Mouse (Mus musculus) thymus, adult 18-20 months (tissue): Measurements from ENCODE around the gene Pomt1.
"Not testable (repeated sequence)": the region's sequence is repeated elsewhere in the genome, so short reads cannot be mapped to it uniquely, and the experiment has no call there.

Source experiments
- DNase-seq, 2 experiments: peaks; one replicate each; pipeline ENCODE4 v3.0.0; 2022; ENCODE audit warnings: mixed read lengths in 2 of 2

Gene Pomt1

DNA sequence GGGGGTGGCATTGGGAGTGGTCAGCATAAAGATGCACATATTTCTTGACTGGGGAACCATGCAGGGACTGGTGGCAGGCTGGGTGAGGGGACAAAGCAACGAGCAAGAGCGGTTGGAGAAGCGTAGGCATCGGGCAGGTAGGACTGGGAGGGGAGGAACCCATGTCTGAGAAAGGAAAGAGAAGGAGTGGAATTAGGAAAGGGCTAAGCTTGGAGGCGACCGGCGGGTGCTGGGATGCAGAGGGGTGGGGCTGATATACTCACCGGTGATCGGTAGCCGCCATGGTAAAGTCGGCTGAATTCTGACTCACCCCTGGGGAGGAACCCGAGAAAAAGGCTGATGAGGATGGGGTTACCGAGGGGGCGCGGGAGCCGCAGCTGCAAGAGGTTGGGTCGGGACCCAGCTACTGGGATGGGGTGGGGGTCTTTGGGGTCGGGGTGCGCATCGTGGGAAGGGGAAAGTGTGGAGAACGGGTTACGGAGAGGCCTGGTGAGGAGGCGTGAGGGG is 51.0 kb downstream of the Pomt1 start, which contains the start of gene Golga2:
Golga2 (plus strand) TSS at position 51 of the 507 bp plus-strand sequence.
- no peak for DNase-seq

DNA sequence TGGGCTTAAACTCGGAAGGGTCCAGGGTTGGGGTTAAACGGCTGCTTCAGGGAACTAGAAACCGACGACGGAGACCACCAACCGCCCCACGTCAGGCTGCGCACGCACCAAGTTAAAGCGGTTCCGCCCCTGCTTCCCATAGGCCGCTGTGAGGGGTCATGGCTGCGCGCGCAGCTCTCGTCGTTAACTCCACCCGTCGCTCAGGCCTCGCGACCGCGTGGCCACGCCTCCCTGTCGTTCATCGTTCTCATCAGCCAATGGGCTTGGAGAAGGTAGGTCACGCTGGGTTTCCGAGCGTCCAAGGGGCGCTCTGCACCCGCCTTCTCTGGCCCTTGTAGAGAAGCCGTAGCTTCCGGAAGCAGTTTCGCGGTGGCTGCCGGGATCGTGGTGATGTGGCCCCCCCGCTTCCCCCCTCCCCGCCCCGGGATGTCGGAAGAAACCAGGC is 51.6 kb downstream of the Pomt1 start, which contains the start of gene Swi5:
Swi5 (minus strand) TSS at position 153 of the 445 bp plus-strand sequence.
- DNase-seq, result peak; percentile 97 to 98

DNA sequence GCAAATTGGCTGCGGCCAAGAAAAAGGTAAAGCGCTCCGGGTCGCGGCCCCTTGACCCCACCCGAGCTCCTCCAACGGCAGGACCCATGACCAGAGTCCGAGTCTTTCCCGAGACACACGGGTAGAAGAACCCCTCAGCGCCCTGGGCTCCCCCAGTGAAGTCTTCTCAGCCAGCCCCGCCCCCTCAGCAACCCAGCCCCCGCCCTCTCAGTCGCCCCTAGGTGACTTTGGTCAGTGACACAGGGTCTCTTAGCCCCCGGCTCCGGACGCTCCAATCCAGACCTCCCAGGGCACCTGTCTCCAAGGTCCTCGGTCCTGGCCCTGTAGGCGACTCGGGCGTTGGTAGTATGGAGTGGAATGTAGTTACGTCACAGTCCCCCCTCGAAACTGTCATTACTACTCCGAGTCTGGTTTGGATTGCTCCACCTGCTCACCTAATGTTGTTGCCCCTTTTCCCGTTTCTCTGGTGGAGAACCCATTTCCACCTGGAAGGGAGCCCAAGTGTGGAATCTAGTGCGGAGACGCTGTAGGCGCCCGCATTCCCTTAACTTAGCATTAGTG is 52.1 kb downstream of the Pomt1 start:
- no peak for DNase-seq

DNA sequence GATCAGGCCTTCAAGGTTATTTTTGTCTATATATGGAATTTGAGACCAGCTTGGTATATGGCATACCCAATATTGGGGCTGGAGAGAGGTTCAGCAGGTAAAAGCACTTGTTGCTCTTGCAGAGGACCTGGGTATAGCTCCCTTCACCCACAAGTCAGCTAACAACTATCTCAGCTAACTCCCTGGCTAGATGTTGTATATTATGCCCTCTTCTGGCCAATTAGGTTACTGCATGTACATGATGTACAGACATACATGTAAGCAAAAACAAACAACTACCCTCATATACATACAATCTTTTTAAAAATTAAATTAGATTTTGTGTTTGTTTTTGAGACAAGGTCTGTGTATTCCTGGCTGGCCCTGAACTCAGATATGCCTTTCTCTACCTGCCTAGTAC is 53.2 kb downstream of the Pomt1 start:
- no peak for DNase-seq

DNA sequence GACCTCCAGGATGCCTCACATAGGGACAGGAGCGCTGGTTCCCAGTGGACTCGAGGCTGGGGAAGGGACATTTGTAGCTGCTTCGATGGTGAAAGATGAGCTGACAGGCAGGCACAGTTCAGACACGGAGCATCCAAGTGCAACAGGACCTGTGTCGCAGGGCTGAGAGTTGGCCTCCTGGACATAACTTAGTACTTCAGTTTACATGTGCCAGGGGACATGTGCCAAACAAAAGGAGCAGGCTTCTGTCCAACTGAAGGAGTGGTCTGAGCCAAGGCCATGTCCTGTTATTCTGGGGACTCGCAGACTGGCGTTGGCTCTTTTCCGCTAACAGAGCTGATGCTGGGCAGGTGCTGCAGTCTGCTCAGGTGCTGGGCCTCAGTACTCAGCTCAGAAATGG is 58.0 kb downstream of the Pomt1 start:
- DNase-seq, result no peak

DNA sequence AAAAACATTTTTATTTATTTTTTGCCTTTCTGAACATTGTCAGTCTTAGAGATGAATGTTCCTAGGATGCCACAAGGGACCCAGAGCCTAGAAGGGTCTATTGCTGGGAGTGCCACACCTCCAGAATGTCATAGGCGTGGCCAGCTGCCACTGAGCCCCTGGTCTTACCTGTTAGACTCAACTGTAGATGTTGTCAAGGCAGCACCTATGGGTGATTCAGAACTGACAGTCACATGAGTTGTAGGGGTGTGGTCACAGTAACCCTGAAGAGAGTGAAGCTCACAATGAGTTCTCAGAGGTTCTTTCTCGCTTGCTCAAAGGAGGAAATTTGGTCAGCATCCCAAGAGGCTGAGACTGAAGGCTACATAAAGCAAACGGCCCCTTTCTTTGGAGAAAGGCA is 58.9 kb downstream of the Pomt1 start:
- no peak for DNase-seq

DNA sequence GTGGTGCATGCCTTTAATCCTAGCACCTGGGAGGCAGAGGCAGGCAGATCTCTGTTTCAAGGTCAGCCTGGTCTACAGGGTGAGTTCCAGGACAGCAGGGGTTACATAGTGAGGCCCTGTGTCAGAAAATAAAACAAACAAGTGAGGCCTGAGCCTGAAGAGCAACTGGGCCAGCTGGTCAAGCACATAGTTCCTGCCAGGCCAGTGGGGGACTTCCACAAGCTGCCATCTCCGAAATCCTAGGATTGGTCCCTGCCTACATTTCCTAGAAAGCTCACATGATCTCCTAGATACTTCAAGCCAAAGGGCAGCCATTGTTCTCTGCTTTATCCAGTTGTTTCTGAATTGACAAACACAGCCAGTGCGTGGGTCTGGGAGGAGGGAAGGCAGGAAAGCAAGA is 59.5 kb downstream of the Pomt1 start:
- not testable (repeated sequence) for DNase-seq

DNA sequence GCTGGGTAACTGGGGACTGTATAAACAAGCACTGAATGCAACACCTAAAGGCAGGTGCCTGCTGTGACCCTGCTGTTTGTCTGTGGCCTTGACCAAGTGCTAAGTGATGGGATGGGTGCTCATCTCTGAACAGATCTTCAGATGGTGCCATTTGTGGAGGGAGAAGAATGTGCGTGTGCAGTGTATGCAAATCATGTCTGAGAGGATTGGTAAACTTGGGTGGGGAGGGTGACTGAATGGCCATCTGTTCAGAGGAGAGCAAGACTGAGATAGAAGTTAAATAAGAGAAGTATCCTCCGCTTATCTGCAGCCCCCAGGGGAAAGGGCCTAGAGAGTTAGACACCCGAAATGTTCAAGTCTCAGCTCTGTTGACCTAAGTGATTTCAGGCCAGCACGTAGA is 63.1 kb downstream of the Pomt1 start:
- no peak for DNase-seq

DNA sequence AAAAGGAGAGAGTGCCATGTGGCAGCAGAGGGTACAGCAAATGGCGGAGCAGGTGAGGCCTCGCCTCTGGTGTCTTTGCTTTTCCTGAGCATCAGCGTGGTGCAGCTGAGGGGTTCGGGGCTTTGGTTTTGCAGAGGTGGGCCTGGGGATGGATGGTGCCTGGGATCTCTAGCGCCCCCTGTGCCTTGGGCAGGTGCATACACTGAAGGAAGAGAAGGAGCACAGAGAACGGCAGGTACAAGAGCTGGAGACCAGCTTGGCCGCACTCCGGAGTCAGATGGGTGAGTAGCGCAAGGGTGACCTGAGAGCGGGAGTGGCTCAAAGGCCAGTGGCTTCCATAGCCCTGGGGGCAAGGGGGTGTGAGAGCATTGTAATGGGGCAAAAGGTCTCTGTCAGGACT is 66.6 kb downstream of the Pomt1 start:
- no peak for DNase-seq

DNA sequence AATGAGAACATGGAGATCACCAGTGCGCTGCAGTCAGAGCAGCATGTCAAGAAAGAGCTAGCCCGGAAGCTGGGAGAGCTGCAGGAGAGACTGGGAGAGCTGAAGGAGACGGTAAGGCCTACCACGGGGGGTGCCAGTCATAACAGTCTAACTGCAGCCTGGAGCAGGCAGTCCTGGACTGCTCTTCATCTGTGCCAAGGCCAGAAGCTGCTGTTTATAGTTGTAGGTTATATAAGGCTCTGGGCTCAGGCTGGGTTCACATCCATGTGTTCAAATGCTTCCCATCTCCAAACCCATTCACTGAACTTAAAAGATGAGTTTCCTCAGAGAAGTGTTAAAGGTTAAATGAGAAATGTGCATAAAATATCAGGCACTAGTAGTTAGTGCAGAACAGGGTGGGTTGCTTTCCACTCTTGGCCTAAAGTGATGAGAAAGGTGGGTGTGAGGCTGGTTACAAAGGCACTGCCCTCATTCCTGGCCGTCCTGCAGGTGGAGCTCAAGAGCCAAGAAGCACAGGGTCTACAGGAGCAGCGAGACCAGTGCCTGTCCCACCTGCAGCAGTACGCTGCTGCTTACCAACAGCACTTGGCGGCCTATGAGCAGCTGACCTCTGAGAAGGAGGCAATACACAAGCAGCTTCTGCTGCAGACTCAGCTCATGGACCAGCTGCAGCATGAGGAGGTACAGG is 67.9 kb downstream of the Pomt1 start:
- DNase-seq, result peak in 1 of 2 experiments; percentile 31
